In genomic region chr11:121741433-121741832, GRCm38 (mm10) we compare ENCODE assay signal across 9 mouse cellular contexts. TPM values are rescaled to one million over a fixed set of nuclear protein-coding genes. Genes with fewer than 3 reads are reported as not detected.
DNase-seq lines count a peak whose midpoint lies in the region; ATAC-seq and TF ChIP-seq lines count a peak whose summit lies in the region.
"Had no signal": no experiment of that assay in that cellular context is flagged by ENCODE, and none has a peak within 500 bp of the region (broad histone marks: within the 10 kb centered on the region; RNA-seq: fewer than 3 reads in every experiment).

No protein-coding gene starts in this region.

- TF ChIP-seq CTCF in liver, adult 2 months (IDR thresholded peaks at IDR 0.05; ENCODE audit: low read depth, low read length) = no peak
- TF ChIP-seq CTCF in bone marrow macrophage, adult 2 months (IDR thresholded peaks at IDR 0.05; ENCODE audit: low read depth, low read length) = no peak

- 74% methylated on average over 1 of the region's 1 CpGs for WGBS in liver, adult 2 months
- WGBS in liver, embryonic 12.5 days (ENCODE audit: insufficient replicate concordance) = 68% methylated on average over 1 of the region's 1 CpGs
- 19% methylated on average over 1 of the region's 1 CpGs for WGBS in large intestine, adult 2 months
- WGBS in kidney, embryonic 15.5 days = 62% methylated on average over 1 of the region's 1 CpGs
- WGBS in hindbrain, embryonic 11.5 days = 68% methylated on average over 1 of the region's 1 CpGs

- H3K4me1 ChIP-seq in liver, adult 2 months (ENCODE audit: control insufficient read depth, insufficient read depth, low read length) = no peaks in the 10 kb centered on the region; the same call in 1 of the 2 replicates
- H3K4me1 ChIP-seq in liver, embryonic 12.5 days = no peaks in the 10 kb centered on the region
- H3K4me1 ChIP-seq in bone marrow macrophage, adult 2 months (ENCODE audit: control insufficient read depth, insufficient read depth, low read length) = peaks cover 70% of the 10 kb centered on the region
- H3K4me1 ChIP-seq in kidney, embryonic 15.5 days = 0 out of 2 replicates have a peak, but pooled peaks cover 6% of the 10 kb centered on the region
- H3K4me1 ChIP-seq in hindbrain, embryonic 11.5 days (replicated peaks; ENCODE audit: control insufficient read depth, insufficient read depth, low read length) = no peaks in the 10 kb centered on the region

- ATAC-seq in liver, embryonic 12.5 days = no peak
- peak; percentile 79 for ATAC-seq in megakaryocyte, adult 5-6 weeks (ENCODE audit: poor library complexity, severe bottlenecking)
- no peak for ATAC-seq in kidney, embryonic 15.5 days (replicated peaks; ENCODE audit: low FRiP score)
- no peak for ATAC-seq in hindbrain, embryonic 11.5 days (ENCODE audit: low FRiP score)

- no peaks in the 10 kb centered on the region for H3K79me2 ChIP-seq in liver, adult 2 months (ENCODE audit: control insufficient read depth, insufficient read depth, low read length)

- peak; percentile 21 for DNase-seq in liver, adult 2 months (ENCODE audit: extremely low read depth, low read depth, low spot score)
- peak; percentile 94 for DNase-seq in large intestine, adult 2 months (ENCODE audit: low read depth, low spot score)
- DNase-seq in hindbrain, embryonic 11.5 days (ENCODE audit: low spot score) = no peak
- no peak for DNase-seq in spleen, postnatal 4 days (ENCODE audit: low spot score in 2 of 2)

- no peak overlapping the region for H3K4me3 ChIP-seq in liver, adult 2 months (ENCODE audit: insufficient read depth, low read depth, low read length)
- H3K4me3 ChIP-seq in liver, embryonic 12.5 days = no peak overlapping the region
- no peak overlapping the region for H3K4me3 ChIP-seq in bone marrow macrophage, adult 2 months (ENCODE audit: insufficient read depth, low read length)
- no peak overlapping the region for H3K4me3 ChIP-seq in kidney, embryonic 15.5 days (replicated peaks)
- H3K4me3 ChIP-seq in hindbrain, embryonic 11.5 days (ENCODE audit: low read depth, low read length) = no peak overlapping the region
- H3K4me3 ChIP-seq: limb, embryonic 12.5 days had no signal

- H3K9me3 ChIP-seq in liver, embryonic 12.5 days (replicated peaks) = no peaks in the 10 kb centered on the region
- H3K9me3 ChIP-seq in kidney, embryonic 15.5 days (replicated peaks) = no peaks in the 10 kb centered on the region
- H3K9me3 ChIP-seq in hindbrain, embryonic 11.5 days (ENCODE audit: control insufficient read depth, low read length) = no peaks in the 10 kb centered on the region
- H3K9me3 ChIP-seq: limb, embryonic 12.5 days had no signal

- H3K4me2 ChIP-seq in liver, embryonic 12.5 days = no peak overlapping the region
- no peak overlapping the region for H3K4me2 ChIP-seq in kidney, embryonic 15.5 days
- no peak overlapping the region for H3K4me2 ChIP-seq in hindbrain, embryonic 11.5 days (replicated peaks; ENCODE audit: low read depth, low read length)
- H3K4me2 ChIP-seq: limb, embryonic 12.5 days had no signal

- no peak for TF ChIP-seq POLR2A in liver, adult 2 months (IDR thresholded peaks at IDR 0.05; ENCODE audit: extremely low read depth, insufficient read depth, low read length)
- TF ChIP-seq POLR2A in bone marrow macrophage, adult 2 months (IDR thresholded peaks at IDR 0.05; ENCODE audit: borderline replicate concordance, low read depth, low read length) = no peak

- H3K9ac ChIP-seq in liver, adult 2 months (ENCODE audit: low read depth, low read length) = no peak overlapping the region
- H3K9ac ChIP-seq in liver, embryonic 12.5 days = no peak overlapping the region
- H3K9ac ChIP-seq in kidney, embryonic 15.5 days = no peak overlapping the region
- no peak overlapping the region for H3K9ac ChIP-seq in hindbrain, embryonic 11.5 days (ENCODE audit: low read depth, low read length)
- H3K9ac ChIP-seq: limb, embryonic 12.5 days had no signal

- no peaks in the 10 kb centered on the region for H3K36me3 ChIP-seq in liver, adult 2 months (ENCODE audit: control insufficient read depth, insufficient read depth, low read length)
- H3K36me3 ChIP-seq in liver, embryonic 12.5 days = no peaks in the 10 kb centered on the region
- no peaks in the 10 kb centered on the region for H3K36me3 ChIP-seq in kidney, embryonic 15.5 days
- no peaks in the 10 kb centered on the region for H3K36me3 ChIP-seq in hindbrain, embryonic 11.5 days (ENCODE audit: control insufficient read depth, insufficient read depth, low read length)
- H3K36me3 ChIP-seq: limb, embryonic 12.5 days had no signal

- no peak overlapping the region for H3K27ac ChIP-seq in liver, adult 2 months (replicated peaks; ENCODE audit: insufficient read depth, low read depth, low read length)
- H3K27ac ChIP-seq in liver, embryonic 12.5 days = no peak overlapping the region
- H3K27ac ChIP-seq in bone marrow macrophage, adult 2 months (ENCODE audit: insufficient read depth, low read depth, low read length) = peak overlapping the region; percentile 97
- H3K27ac ChIP-seq in kidney, embryonic 15.5 days = no peak overlapping the region
- no peak overlapping the region for H3K27ac ChIP-seq in hindbrain, embryonic 11.5 days (ENCODE audit: low read depth, low read length)
- H3K27ac ChIP-seq: limb, embryonic 12.5 days had no signal

- H3K27me3 ChIP-seq in liver, adult 2 months (ENCODE audit: control insufficient read depth, insufficient read depth, low read length) = no peaks in the 10 kb centered on the region
- no peaks in the 10 kb centered on the region for H3K27me3 ChIP-seq in liver, embryonic 12.5 days (replicated peaks)
- H3K27me3 ChIP-seq in kidney, embryonic 15.5 days = no peaks in the 10 kb centered on the region
- H3K27me3 ChIP-seq in hindbrain, embryonic 11.5 days (ENCODE audit: control insufficient read depth, insufficient read depth, low read length) = no peaks in the 10 kb centered on the region
- H3K27me3 ChIP-seq: limb, embryonic 12.5 days had no signal

RNA-seq across cellular contexts. Expression of gene Metrnl, which starts 40.1 kb away (rescaled TPM):
- 4.3 and 5.3 TPM in 2 replicates for total RNA-seq in liver, adult 2 months (2014; rRNA removed)
- 4.8 and 5.5 TPM in 2 replicates for polyA plus RNA-seq in liver, adult 2 months (2012; rRNA removed)
- polyA plus RNA-seq in liver, embryonic 12.5 days (2016; fragmentation: Nextera tagmentation; extraction: Ambion mirVana) = 3.7 and 4.8 TPM in 2 replicates
- 200 and 216 TPM in 2 replicates for polyA plus RNA-seq in bone marrow macrophage, adult 2 months (2012; ENCODE audit: insufficient read depth, insufficient read length, missing spikeins)
- polyA plus RNA-seq in large intestine, adult 2 months (2012; rRNA removed) = 59.7 and 72.3 TPM in 2 replicates
- total RNA-seq in megakaryocyte, adult 5-6 weeks (2015) = 32.9 and 40.5 TPM in 2 replicates
- total RNA-seq in megakaryocyte, adult 5-6 weeks (2017) = 16.4 and 20.6 TPM in 2 replicates
- polyA plus RNA-seq in kidney, embryonic 15.5 days (2015; fragmentation: Nextera tagmentation; extraction: Ambion mirVana) = 23.3 and 24.2 TPM in 2 replicates
- 18.0 and 27.7 TPM in 2 replicates for polyA plus RNA-seq in hindbrain, embryonic 11.5 days (2014; fragmentation: Nextera tagmentation; extraction: Ambion mirVana)

Comparison
In these comparisons a context has a peak if more than half of its experiments do, and no peak if none do; other contexts are left out.
1. DNase-seq: peak in liver, adult 2 months (single experiment) and large intestine, adult 2 months (single experiment); none in hindbrain, embryonic 11.5 days (single experiment) and spleen, postnatal 4 days (0 of 2).